Mouse (Mus musculus) testis, adult 2 months (tissue): Measurements from ENCODE around the gene Efnb3.

Experiments
- CTCF ChIP-seq: fragments of 200-500 bp; IDR thresholded peaks from 2 replicates; pipeline ENCODE4 v1.5.1; 2012; ENCODE audit warnings: low read depth, mild to moderate bottlenecking, inconsistent platforms, low read length, moderate library complexity; ENCODE audit not compliant: control insufficient read depth, insufficient read depth, insufficient replicate concordance
- POLR2A ChIP-seq: fragments of 200-500 bp; IDR thresholded peaks from 2 replicates; pipeline ENCODE4 v1.6.1; 2012; ENCODE audit warnings: low read depth, mild to moderate bottlenecking, inconsistent platforms, low read length, moderate library complexity; ENCODE audit not compliant: control insufficient read depth

DNA sequence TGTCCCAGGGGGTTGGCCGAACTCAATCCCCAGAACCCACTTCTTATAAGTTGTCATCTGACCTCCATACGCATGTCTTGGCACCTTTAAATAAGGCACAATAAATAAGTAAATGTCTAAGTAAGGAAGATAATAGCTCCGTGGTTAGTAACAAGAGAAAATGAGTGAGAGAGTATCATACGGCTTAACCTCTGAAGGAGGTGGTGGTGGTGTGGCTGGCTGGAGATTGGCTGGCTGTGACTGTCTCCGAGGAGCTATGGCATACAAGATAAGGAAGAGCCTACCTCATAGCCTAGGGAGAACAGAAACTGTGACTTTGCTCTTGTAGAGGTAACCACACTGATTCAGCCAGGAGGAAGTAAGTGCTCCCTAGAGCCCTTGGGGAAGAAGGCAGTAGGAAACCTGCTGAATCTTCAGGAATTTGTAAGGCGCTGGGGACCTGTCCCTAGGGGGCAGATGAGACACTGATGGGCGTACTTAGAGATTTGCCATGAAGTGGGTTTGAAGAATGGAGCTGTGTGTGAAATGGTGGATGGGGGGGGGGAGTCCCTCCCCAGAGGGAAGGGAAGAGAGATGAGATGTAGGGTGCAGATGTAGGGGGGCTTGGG lies 25.8 kb upstream of the Efnb3 start:
- TF ChIP-seq POLR2A (no peak), CTCF (no peak)
